Mouse (Mus musculus): Measurements from ENCODE around the gene Ccser1. TPM values are rescaled to one million over a fixed set of nuclear protein-coding genes. Genes with fewer than 3 reads are reported as not detected.

Gene Ccser1
- polyA plus RNA-seq, 1 experiment from 2014 or later = 4.5 TPM

GRCm38 (mm10) chr6:61588999-61589398 is 408.9 kb downstream of the Ccser1 start:
- Histone ChIP-seq H3K4me2 (ENCODE audit: low read depth, low read length) (no peak overlapping the region), H3K4me1 (ENCODE audit: control insufficient read depth, insufficient read depth, low read length) (no peaks in the 10 kb centered on the region), H3K27ac (ENCODE audit: low read length) (no peak overlapping the region), H3K9ac (ENCODE audit: low read length) (no peak overlapping the region), H3K4me3 (replicated peaks; ENCODE audit: low read length) (no peak overlapping the region), H3K9me3 (replicated peaks; ENCODE audit: control insufficient read depth, low read length) (no peaks in the 10 kb centered on the region), H3K27me3 (ENCODE audit: control insufficient read depth, insufficient read depth, low read length) (no peaks in the 10 kb centered on the region), H3K36me3 (ENCODE audit: control insufficient read depth, insufficient read depth, low read length) (no peaks in the 10 kb centered on the region)
- 75% methylated on average over 2 of the region's 2 CpGs for WGBS
- ATAC-seq (ENCODE audit: insufficient read depth, low FRiP score) = no peak

GRCm38 (mm10) chr6:61601911-61602310 is 421.8 kb downstream of the Ccser1 start:
- Histone ChIP-seq H3K4me3 (replicated peaks; ENCODE audit: low read length) (no peak overlapping the region), H3K9me3 (replicated peaks; ENCODE audit: control insufficient read depth, low read length) (no peaks in the 10 kb centered on the region), H3K36me3 (ENCODE audit: control insufficient read depth, insufficient read depth, low read length) (no peaks in the 10 kb centered on the region), H3K27ac (ENCODE audit: low read length) (no peak overlapping the region), H3K9ac (ENCODE audit: low read length) (no peak overlapping the region), H3K4me1 (ENCODE audit: control insufficient read depth, insufficient read depth, low read length) (no peaks in the 10 kb centered on the region), H3K27me3 (ENCODE audit: control insufficient read depth, insufficient read depth, low read length) (no peaks in the 10 kb centered on the region), H3K4me2 (ENCODE audit: low read depth, low read length) (no peak overlapping the region)
- no peak for ATAC-seq (ENCODE audit: insufficient read depth, low FRiP score)
- 83% methylated on average over 5 of the region's 5 CpGs for WGBS

GRCm38 (mm10) chr6:61614920-61615319 is 434.8 kb downstream of the Ccser1 start:
- no peaks in the 10 kb centered on the region for H3K27me3 ChIP-seq (ENCODE audit: control insufficient read depth, insufficient read depth, low read length)
- no peak for ATAC-seq (ENCODE audit: insufficient read depth, low FRiP score)
- no peaks in the 10 kb centered on the region for H3K9me3 ChIP-seq (replicated peaks; ENCODE audit: control insufficient read depth, low read length)
- WGBS = 85% methylated on average over 4 of the region's 4 CpGs
- no peak overlapping the region for H3K27ac ChIP-seq (ENCODE audit: low read length)
- no peak overlapping the region for H3K4me3 ChIP-seq (replicated peaks; ENCODE audit: low read length)
- no peaks in the 10 kb centered on the region for H3K36me3 ChIP-seq (ENCODE audit: control insufficient read depth, insufficient read depth, low read length)
- H3K4me1 ChIP-seq (ENCODE audit: control insufficient read depth, insufficient read depth, low read length) = no peaks in the 10 kb centered on the region
- no peak overlapping the region for H3K4me2 ChIP-seq (ENCODE audit: low read depth, low read length)
- H3K9ac ChIP-seq (ENCODE audit: low read length) = no peak overlapping the region

DNA sequence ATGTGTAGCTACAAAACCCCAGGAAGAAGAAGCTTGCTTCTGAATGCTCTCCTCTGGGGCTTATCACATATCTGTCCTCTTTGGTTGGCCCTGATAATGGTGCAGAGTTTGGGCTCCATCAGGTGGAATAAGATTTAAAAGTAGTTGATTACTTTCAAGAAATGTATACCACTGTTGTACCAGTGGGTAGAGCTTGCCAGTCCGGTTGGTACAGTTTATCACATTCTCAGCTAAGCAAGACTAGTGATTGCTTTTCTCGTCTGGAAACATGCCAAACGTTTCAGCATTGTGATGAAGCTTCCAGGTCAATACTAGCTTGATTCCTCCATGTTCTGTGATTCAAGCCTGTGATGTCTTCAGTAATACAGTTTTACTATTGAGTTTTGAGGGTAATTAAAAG is 441.6 kb downstream of the Ccser1 start:
- H3K4me3 ChIP-seq (replicated peaks; ENCODE audit: low read length) = no peak overlapping the region
- 54% methylated on average over 3 of the region's 3 CpGs for WGBS

GRCm38 (mm10) chr6:61661414-61661813 is 481.3 kb downstream of the Ccser1 start:
- ATAC-seq (ENCODE audit: insufficient read depth, low FRiP score) = no peak
- H3K27ac ChIP-seq (ENCODE audit: low read length) = no peak overlapping the region
- no peak overlapping the region for H3K4me3 ChIP-seq (replicated peaks; ENCODE audit: low read length)
- H3K36me3 ChIP-seq (ENCODE audit: control insufficient read depth, insufficient read depth, low read length) = no peaks in the 10 kb centered on the region
- no peaks in the 10 kb centered on the region for H3K4me1 ChIP-seq (ENCODE audit: control insufficient read depth, insufficient read depth, low read length)
- no peak overlapping the region for H3K9ac ChIP-seq (ENCODE audit: low read length)
- no peaks in the 10 kb centered on the region for H3K27me3 ChIP-seq (ENCODE audit: control insufficient read depth, insufficient read depth, low read length)
- H3K9me3 ChIP-seq (replicated peaks; ENCODE audit: control insufficient read depth, low read length) = no peaks in the 10 kb centered on the region
- H3K4me2 ChIP-seq (ENCODE audit: low read depth, low read length) = no peak overlapping the region

More for the DNA sequence above, 441.6 kb downstream of the Ccser1 start:
- Histone ChIP-seq H3K27me3 (ENCODE audit: control insufficient read depth, insufficient read depth, low read length) (no peaks in the 10 kb centered on the region), H3K36me3 (ENCODE audit: control insufficient read depth, insufficient read depth, low read length) (no peaks in the 10 kb centered on the region), H3K4me2 (ENCODE audit: low read depth, low read length) (no peak overlapping the region), H3K27ac (ENCODE audit: low read length) (no peak overlapping the region), H3K9me3 (replicated peaks; ENCODE audit: control insufficient read depth, low read length) (no peaks in the 10 kb centered on the region), H3K4me1 (ENCODE audit: control insufficient read depth, insufficient read depth, low read length) (no peaks in the 10 kb centered on the region), H3K9ac (ENCODE audit: low read length) (no peak overlapping the region)
- ATAC-seq (ENCODE audit: insufficient read depth, low FRiP score) = no peak

DNA sequence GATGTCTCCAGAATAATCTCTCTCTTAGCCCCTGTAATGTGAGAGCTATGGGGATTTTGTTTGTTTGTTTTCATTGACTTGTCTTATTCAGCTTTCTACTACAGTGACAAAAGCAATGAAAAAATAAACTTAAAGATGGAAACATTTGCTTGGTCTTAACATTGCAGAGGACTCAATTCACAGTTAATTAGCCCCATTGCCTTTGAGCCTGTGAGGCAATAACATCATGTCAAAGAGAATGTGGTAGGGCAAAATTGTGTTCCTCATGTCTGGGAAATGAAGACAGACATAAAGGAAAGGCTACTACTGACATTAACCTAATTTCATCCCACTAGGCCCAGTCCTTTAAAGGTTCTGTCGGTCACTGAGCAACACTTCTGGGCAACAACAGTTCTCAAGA is 484.4 kb downstream of the Ccser1 start:
- Histone ChIP-seq H3K27ac (ENCODE audit: low read length) (no peak overlapping the region), H3K4me2 (ENCODE audit: low read depth, low read length) (no peak overlapping the region), H3K9ac (ENCODE audit: low read length) (no peak overlapping the region), H3K4me1 (ENCODE audit: control insufficient read depth, insufficient read depth, low read length) (no peaks in the 10 kb centered on the region), H3K36me3 (ENCODE audit: control insufficient read depth, insufficient read depth, low read length) (no peaks in the 10 kb centered on the region), H3K4me3 (replicated peaks; ENCODE audit: low read length) (no peak overlapping the region), H3K9me3 (replicated peaks; ENCODE audit: control insufficient read depth, low read length) (no peaks in the 10 kb centered on the region), H3K27me3 (ENCODE audit: control insufficient read depth, insufficient read depth, low read length) (no peaks in the 10 kb centered on the region)
- WGBS = 79% methylated on average over 1 of the region's 1 CpGs
- no peak for ATAC-seq (ENCODE audit: insufficient read depth, low FRiP score)

GRCm38 (mm10) chr6:61687002-61687401 is 506.9 kb downstream of the Ccser1 start:
- Histone ChIP-seq H3K4me1 (ENCODE audit: control insufficient read depth, insufficient read depth, low read length) (no peaks in the 10 kb centered on the region), H3K27ac (ENCODE audit: low read length) (no peak overlapping the region), H3K27me3 (ENCODE audit: control insufficient read depth, insufficient read depth, low read length) (no peaks in the 10 kb centered on the region), H3K9me3 (replicated peaks; ENCODE audit: control insufficient read depth, low read length) (no peaks in the 10 kb centered on the region), H3K4me3 (replicated peaks; ENCODE audit: low read length) (no peak overlapping the region), H3K36me3 (ENCODE audit: control insufficient read depth, insufficient read depth, low read length) (no peaks in the 10 kb centered on the region), H3K9ac (ENCODE audit: low read length) (no peak overlapping the region), H3K4me2 (ENCODE audit: low read depth, low read length) (no peak overlapping the region)
- 31% methylated on average over 2 of the region's 2 CpGs for WGBS
- no peak for ATAC-seq (ENCODE audit: insufficient read depth, low FRiP score)

GRCm38 (mm10) chr6:61703003-61703402 is 522.9 kb downstream of the Ccser1 start:
- H3K4me3 ChIP-seq (replicated peaks; ENCODE audit: low read length) = no peak overlapping the region
- ATAC-seq (ENCODE audit: insufficient read depth, low FRiP score) = no peak
- no peak overlapping the region for H3K4me2 ChIP-seq (ENCODE audit: low read depth, low read length)
- 91% methylated on average over 7 of the region's 7 CpGs for WGBS
- no peaks in the 10 kb centered on the region for H3K36me3 ChIP-seq (ENCODE audit: control insufficient read depth, insufficient read depth, low read length)
- no peaks in the 10 kb centered on the region for H3K27me3 ChIP-seq (ENCODE audit: control insufficient read depth, insufficient read depth, low read length)
- no peaks in the 10 kb centered on the region for H3K9me3 ChIP-seq (replicated peaks; ENCODE audit: control insufficient read depth, low read length)
- no peaks in the 10 kb centered on the region for H3K4me1 ChIP-seq (ENCODE audit: control insufficient read depth, insufficient read depth, low read length)
- no peak overlapping the region for H3K9ac ChIP-seq (ENCODE audit: low read length)
- no peak overlapping the region for H3K27ac ChIP-seq (ENCODE audit: low read length)

- no peaks in the 10 kb centered on the region for H3K9me3 ChIP-seq (replicated peaks; ENCODE audit: control insufficient read depth, low read length)
- no peak overlapping the region for H3K4me2 ChIP-seq (ENCODE audit: low read depth, low read length)
- ATAC-seq (ENCODE audit: insufficient read depth, low FRiP score) = no peak
- H3K36me3 ChIP-seq (ENCODE audit: control insufficient read depth, insufficient read depth, low read length) = no peaks in the 10 kb centered on the region
- H3K27ac ChIP-seq (ENCODE audit: low read length) = no peak overlapping the region
- no peak overlapping the region for H3K4me3 ChIP-seq (replicated peaks; ENCODE audit: low read length)
- no peaks in the 10 kb centered on the region for H3K27me3 ChIP-seq (ENCODE audit: control insufficient read depth, insufficient read depth, low read length)
- no peak overlapping the region for H3K9ac ChIP-seq (ENCODE audit: low read length)
- 71% methylated on average over 1 of the region's 1 CpGs for WGBS
- H3K4me1 ChIP-seq (ENCODE audit: control insufficient read depth, insufficient read depth, low read length) = no peaks in the 10 kb centered on the region
Observed at GRCm38 (mm10) chr6:61721220-61721619, 541.1 kb downstream of the Ccser1 start.

- WGBS = 17% methylated on average over 1 of the region's 1 CpGs
- H3K4me1 ChIP-seq (ENCODE audit: control insufficient read depth, insufficient read depth, low read length) = no peaks in the 10 kb centered on the region
- no peak overlapping the region for H3K27ac ChIP-seq (ENCODE audit: low read length)
- H3K4me3 ChIP-seq (replicated peaks; ENCODE audit: low read length) = no peak overlapping the region
- no peaks in the 10 kb centered on the region for H3K36me3 ChIP-seq (ENCODE audit: control insufficient read depth, insufficient read depth, low read length)
- no peak overlapping the region for H3K4me2 ChIP-seq (ENCODE audit: low read depth, low read length)
- no peaks in the 10 kb centered on the region for H3K9me3 ChIP-seq (replicated peaks; ENCODE audit: control insufficient read depth, low read length)
- no peaks in the 10 kb centered on the region for H3K27me3 ChIP-seq (ENCODE audit: control insufficient read depth, insufficient read depth, low read length)
- no peak for ATAC-seq (ENCODE audit: insufficient read depth, low FRiP score)
- H3K9ac ChIP-seq (ENCODE audit: low read length) = no peak overlapping the region
Observed at GRCm38 (mm10) chr6:61729065-61729464, 548.9 kb downstream of the Ccser1 start.

Measured in stomach, embryonic 16.5 days (tissue).